Mouse (Mus musculus) cerebellum, adult 2 months (tissue): Measurements from ENCODE around the gene Ulk3.

Source experiments
- CTCF ChIP-seq: fragments of 200-500 bp; IDR thresholded peaks from 2 replicates; pipeline ENCODE4 v1.5.1; 2011; ENCODE audit warnings: low read depth, mild to moderate bottlenecking, control low read depth, low read length, moderate library complexity, borderline replicate concordance; ENCODE audit not compliant: insufficient read depth
- POLR2A ChIP-seq: fragments of 200-500 bp; IDR thresholded peaks from 2 replicates; pipeline ENCODE4 v1.6.1; 2011; ENCODE audit warnings: low read length, control low read depth, borderline replicate concordance; ENCODE audit not compliant: insufficient read depth

- TF ChIP-seq CTCF (no peak), POLR2A (no peak)
Observed at GRCm38 (mm10) chr9:57628717-57629116, 39.5 kb downstream of the Ulk3 start.
